Mouse (Mus musculus) MEL (cell line): ENCODE measurements at regions not wholly inside any gene's neighbourhood (a gene's known extent, or its start where the extent isn't known, plus 50 kb on each side); places are given as distances from the start of the nearest gene placed in this dataset.

Experiments used
- CHD1 ChIP-seq: IDR thresholded peaks from 2 replicates; pipeline ENCODE4 v1.6.1; 2012; ENCODE audit warnings: low read depth, mild to moderate bottlenecking, inconsistent platforms, low read length, improper control_type of control experiment
- CTCF ChIP-seq, 3 experiments: IDR thresholded peaks in 2 of 3; conservative IDR thresholded peaks in 1 of 3; 2 replicates each; pipeline ENCODE4 v1.5.1; 2011 to 2012; ENCODE audit warnings: low read length in 3 of 3, low read depth in 2 of 3, mild to moderate bottlenecking in 2 of 3, improper control_type of control experiment in 1 of 3, inconsistent platforms in 1 of 3, mixed read lengths in 1 of 3, moderate library complexity in 1 of 3; ENCODE audit not compliant: control insufficient read depth in 1 of 3, insufficient read depth in 1 of 3, poor library complexity in 1 of 3, severe bottlenecking in 1 of 3
- JUND ChIP-seq: IDR thresholded peaks from 2 replicates; pipeline ENCODE4 v1.6.1; 2011; ENCODE audit warnings: low read depth, mild to moderate bottlenecking, improper control_type of control experiment, low read length
- POLR2A ChIP-seq, 2 experiments: IDR thresholded peaks; 2 replicates each; pipeline ENCODE4 v1.6.1; 2011 to 2012; ENCODE audit warnings: low read length in 2 of 2, mild to moderate bottlenecking in 2 of 2, control low read depth in 1 of 2, improper control_type of control experiment in 1 of 2, low read depth in 1 of 2, moderate library complexity in 1 of 2; ENCODE audit not compliant: control insufficient read depth in 1 of 2, insufficient read depth in 1 of 2, poor library complexity in 1 of 2

- no peak for TF ChIP-seq JUND
- no peak for TF ChIP-seq POLR2A (IDR thresholded peaks at IDR 0.05; ENCODE audit: control insufficient read depth in 1 of 2, insufficient read depth in 1 of 2, low read depth in 1 of 2, low read length in 2 of 2, poor library complexity in 1 of 2)
- TF ChIP-seq CHD1, result no peak
- TF ChIP-seq CTCF (IDR thresholded peaks at IDR 0.05 in 2 of 3, conservative IDR thresholded peaks at IDR 0.05 in 1 of 3; ENCODE audit: control insufficient read depth in 1 of 3, insufficient read depth in 1 of 3, low read depth in 2 of 3, low read length in 3 of 3, poor library complexity in 1 of 3, severe bottlenecking in 1 of 3), result no peak
These were observed 286.5 kb upstream of the Ndst3 start for GRCm38 (mm10) chr3:123977168-123977567.
